Mouse (Mus musculus) megakaryocyte, embryonic 14.5 days (primary cell): Measurements from ENCODE around the gene Sart1. TPM values are rescaled to one million over a fixed set of nuclear protein-coding genes. Genes with fewer than 3 reads are reported as not detected.
"Not testable (repeated sequence)": the region's sequence is repeated elsewhere in the genome, so short reads cannot be mapped to it uniquely, and the experiment has no call there.

Experiments
- H3K27me3 ChIP-seq: replicated peaks from 2 replicates; pipeline ENCODE3; 2012; ENCODE audit warnings: inconsistent platforms
- H3K36me3 ChIP-seq: replicated peaks from 2 replicates; pipeline ENCODE3; 2012; ENCODE audit warnings: low read length, inconsistent platforms, mixed read lengths
- H3K4me1 ChIP-seq: 2 replicates; pipeline ENCODE4 v1.6.1; 2012; ENCODE audit warnings: inconsistent platforms
- H3K4me3 ChIP-seq: replicated peaks from 2 replicates; pipeline ENCODE3; 2012; ENCODE audit warnings: moderate library complexity, mild to moderate bottlenecking, inconsistent platforms
- H3K9me3 ChIP-seq: 2 replicates; pipeline ENCODE4 v1.6.1; 2012; ENCODE audit warnings: inconsistent platforms
- FLI1 ChIP-seq: IDR thresholded peaks from 2 replicates; pipeline ENCODE4 v1.6.1; 2012; ENCODE audit warnings: low read length, inconsistent platforms, mixed read lengths
- GATA1 ChIP-seq: IDR thresholded peaks from 3 replicates; pipeline ENCODE4 v1.6.1; 2012; ENCODE audit warnings: mixed read lengths, low read length, inconsistent platforms, borderline replicate concordance
- polyA plus RNA-seq: library from polyadenylated mRNA; stranded (reverse); fragments of >175 nt; gene quantifications from 2 replicates; pipeline ENCODE4 v1.2.3, GENCODE M21; 2012; ENCODE audit warnings: low replicate concordance; ENCODE audit not compliant: insufficient read depth

Gene Sart1
- polyA plus RNA-seq, 1 experiment, result 152 TPM

GRCm38 (mm10) chr19:5402293-5402692 is 13.8 kb upstream of the Sart1 start, which contains the start of gene Tsga10ip:
Gene Tsga10ip, minus strand, starts transcription at chr19:5402526.
- Histone ChIP-seq H3K4me3 (no peak within 1 kb of the TSS), H3K36me3 (no peaks in the 10 kb centered on the region), H3K4me1 (peaks cover 18% of the 10 kb centered on the region), H3K9me3 (no peaks in the 10 kb centered on the region), H3K27me3 (peaks cover 1% of the 10 kb centered on the region)
- no peak for TF ChIP-seq FLI1
- no peak for TF ChIP-seq GATA1

DNA sequence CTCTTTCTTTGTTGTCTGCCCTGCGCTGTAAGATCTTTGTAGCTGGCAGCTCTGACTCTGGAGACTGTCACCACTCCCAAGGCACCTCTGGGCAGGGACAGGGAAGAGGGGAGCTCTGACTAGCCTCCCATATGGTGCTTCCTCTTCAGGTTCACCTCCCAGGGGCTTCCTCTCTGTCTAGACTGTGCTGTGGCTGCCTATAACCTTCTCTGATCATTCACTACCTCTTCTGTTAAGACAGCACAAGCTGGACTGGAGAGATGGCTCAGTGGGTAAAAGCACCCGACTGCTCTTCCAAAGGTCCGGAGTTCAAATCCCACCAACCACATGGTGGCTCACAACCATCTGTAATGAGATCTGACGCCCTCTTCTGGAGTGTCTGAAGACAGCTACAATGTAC is 12.6 kb upstream of the Sart1 start:
- not testable (repeated sequence) for H3K9me3 ChIP-seq, H3K4me3 ChIP-seq, H3K36me3 ChIP-seq, H3K27me3 ChIP-seq
- H3K4me1 ChIP-seq, result peaks cover 15% of the 10 kb centered on the region

GRCm38 (mm10) chr19:5395371-5395770 is 6.9 kb upstream of the Sart1 start:
- Histone ChIP-seq H3K4me3 (no peak overlapping the region), H3K27me3 (no peaks in the 10 kb centered on the region), H3K9me3 (no peaks in the 10 kb centered on the region), H3K36me3 (no peaks in the 10 kb centered on the region), H3K4me1 (peaks cover 26% of the 10 kb centered on the region)
- TF ChIP-seq GATA1 (no peak), FLI1 (no peak)

DNA sequence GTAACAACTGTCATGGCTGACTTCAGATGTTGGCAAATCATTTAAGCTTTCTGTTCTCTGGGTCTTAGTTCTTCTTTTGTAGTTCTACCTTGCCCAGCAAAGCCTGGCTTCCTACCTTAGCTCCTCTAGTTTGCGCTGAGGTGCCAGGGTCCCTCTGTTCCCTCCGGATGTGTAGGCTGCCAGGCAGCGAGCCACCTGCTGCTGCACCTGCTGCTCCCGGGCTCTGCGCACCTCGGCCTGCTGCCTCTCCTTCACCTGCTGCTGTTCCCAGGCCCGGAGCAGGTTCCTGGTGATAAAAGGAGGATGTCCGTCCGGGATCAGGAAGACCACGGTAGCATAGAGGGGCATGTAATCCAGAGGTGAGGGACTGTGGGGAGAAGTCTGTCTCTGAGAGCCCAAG is 5.7 kb upstream of the Sart1 start:
- TF ChIP-seq GATA1 (no peak), FLI1 (no peak)
- Histone ChIP-seq H3K4me1 (peaks cover 32% of the 10 kb centered on the region), H3K4me3 (no peak overlapping the region), H3K9me3 (no peaks in the 10 kb centered on the region), H3K27me3 (no peaks in the 10 kb centered on the region), H3K36me3 (no peaks in the 10 kb centered on the region)

- H3K27me3 ChIP-seq, result no peaks in the 10 kb centered on the region
- no peaks in the 10 kb centered on the region for H3K9me3 ChIP-seq
- H3K4me3 ChIP-seq, result no peak overlapping the region
- TF ChIP-seq FLI1, result no peak
- no peak for TF ChIP-seq GATA1
- no peaks in the 10 kb centered on the region for H3K36me3 ChIP-seq
- H3K4me1 ChIP-seq, result peaks cover 33% of the 10 kb centered on the region
Measured at GRCm38 (mm10) chr19:5392892-5393291, 4.4 kb upstream of the Sart1 start.

DNA sequence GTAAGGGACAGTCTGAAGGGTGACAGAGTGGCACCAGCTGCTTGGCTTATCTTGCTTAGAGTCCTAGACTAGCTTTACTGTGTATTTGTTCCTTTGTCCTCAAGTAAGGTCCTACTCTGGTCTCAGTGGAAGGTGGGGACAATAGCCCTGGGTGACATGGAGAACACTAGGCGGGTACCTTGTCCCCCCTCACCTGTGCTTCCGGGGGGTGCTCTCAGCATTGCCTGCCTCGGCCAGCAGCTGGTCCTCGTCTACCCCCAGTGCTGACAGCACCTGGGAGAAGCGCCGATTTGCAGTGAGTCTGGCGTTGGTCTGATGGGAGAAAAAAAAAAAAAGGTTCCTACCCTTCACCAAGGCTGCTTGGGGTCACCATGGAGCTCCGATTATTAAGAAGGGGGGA is 1.9 kb upstream of the Sart1 start:
- H3K36me3 ChIP-seq, result peaks cover 13% of the 10 kb centered on the region
- TF ChIP-seq GATA1, result no peak
- TF ChIP-seq FLI1, result no peak
- peak overlapping the region; percentile 92 for H3K4me3 ChIP-seq
- peaks cover 55% of the 10 kb centered on the region for H3K4me1 ChIP-seq
- no peaks in the 10 kb centered on the region for H3K27me3 ChIP-seq
- H3K9me3 ChIP-seq, result no peaks in the 10 kb centered on the region

DNA sequence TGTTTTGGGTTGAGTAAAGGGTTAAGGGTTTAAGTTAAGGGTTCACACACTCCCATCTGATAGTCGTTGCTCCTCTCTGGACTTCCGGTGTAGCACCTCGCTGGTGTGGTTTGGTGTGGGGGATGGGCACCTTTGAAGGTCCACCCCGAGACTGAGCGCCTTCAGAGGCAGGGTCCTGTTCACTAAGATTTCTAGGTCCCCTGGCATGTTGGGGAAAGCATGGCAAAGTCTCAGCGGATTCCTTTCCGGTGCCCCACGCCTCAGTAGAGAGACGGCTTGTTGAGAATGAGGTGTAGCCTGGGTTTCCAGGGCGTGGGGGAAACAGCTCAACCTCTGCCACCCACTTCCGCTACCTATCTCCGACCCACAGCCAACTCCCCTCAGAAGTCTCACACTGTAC is 1.1 kb upstream of the Sart1 start:
- H3K27me3 ChIP-seq, result no peaks in the 10 kb centered on the region
- peak overlapping the region; percentile 92 for H3K4me3 ChIP-seq
- H3K9me3 ChIP-seq, result no peaks in the 10 kb centered on the region
- no peak for TF ChIP-seq FLI1
- TF ChIP-seq GATA1, result no peak
- peaks cover 49% of the 10 kb centered on the region for H3K4me1 ChIP-seq
- peaks cover 21% of the 10 kb centered on the region for H3K36me3 ChIP-seq

- H3K9me3 ChIP-seq, result no peaks in the 10 kb centered on the region
- peak overlapping the region; percentile 92 for H3K4me3 ChIP-seq
- TF ChIP-seq GATA1 (no peak), FLI1 (no peak)
- H3K4me1 ChIP-seq, result peaks cover 49% of the 10 kb centered on the region
- H3K36me3 ChIP-seq, result peaks cover 37% of the 10 kb centered on the region
- H3K27me3 ChIP-seq, result no peaks in the 10 kb centered on the region
Measured at GRCm38 (mm10) chr19:5388011-5388441, 477 bp downstream of the Sart1 start.

DNA sequence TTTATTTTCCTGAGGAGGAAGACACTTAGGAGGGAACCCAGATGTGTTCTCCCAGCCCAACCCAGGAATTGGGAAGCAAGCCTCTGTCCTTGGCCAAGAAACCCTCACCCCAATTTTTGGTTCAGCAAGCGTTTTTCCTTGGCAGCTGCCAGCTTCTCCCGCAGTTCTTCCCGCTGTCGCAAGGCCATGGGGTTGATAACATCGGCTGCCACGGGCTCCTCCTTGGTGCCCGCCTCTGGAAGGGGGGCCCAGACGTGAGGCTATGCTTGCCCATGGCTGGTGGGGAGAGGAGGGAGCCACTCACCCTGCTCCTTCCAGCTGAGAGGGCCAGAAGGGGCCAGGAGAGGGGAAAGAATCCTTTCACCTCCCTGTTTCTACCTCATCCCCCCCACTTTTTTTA is 3.8 kb downstream of the Sart1 start:
- H3K36me3 ChIP-seq, result peaks cover 70% of the 10 kb centered on the region
- no peaks in the 10 kb centered on the region for H3K27me3 ChIP-seq
- peaks cover 31% of the 10 kb centered on the region for H3K4me1 ChIP-seq
- H3K4me3 ChIP-seq, result no peak overlapping the region
- no peaks in the 10 kb centered on the region for H3K9me3 ChIP-seq
- TF ChIP-seq FLI1 (no peak), GATA1 (no peak)

GRCm38 (mm10) chr19:5383326-5383725 is 5.2 kb downstream of the Sart1 start:
- H3K36me3 ChIP-seq, result peaks cover 84% of the 10 kb centered on the region
- TF ChIP-seq FLI1 (no peak), GATA1 (no peak)
- H3K27me3 ChIP-seq, result no peaks in the 10 kb centered on the region
- H3K4me1 ChIP-seq, result peaks cover 26% of the 10 kb centered on the region
- H3K4me3 ChIP-seq, result no peak overlapping the region
- no peaks in the 10 kb centered on the region for H3K9me3 ChIP-seq

GRCm38 (mm10) chr19:5377446-5377845 is 11.1 kb downstream of the Sart1 start:
- Histone ChIP-seq H3K9me3 (peaks cover 8% of the 10 kb centered on the region), H3K4me1 (no peaks in the 10 kb centered on the region), H3K36me3 (peaks cover 94% of the 10 kb centered on the region), H3K4me3 (no peak overlapping the region), H3K27me3 (no peaks in the 10 kb centered on the region)
- TF ChIP-seq FLI1, result no peak
- no peak for TF ChIP-seq GATA1
